15 mouse cellular contexts compared by ENCODE assay signal in the genomic region with DNA sequence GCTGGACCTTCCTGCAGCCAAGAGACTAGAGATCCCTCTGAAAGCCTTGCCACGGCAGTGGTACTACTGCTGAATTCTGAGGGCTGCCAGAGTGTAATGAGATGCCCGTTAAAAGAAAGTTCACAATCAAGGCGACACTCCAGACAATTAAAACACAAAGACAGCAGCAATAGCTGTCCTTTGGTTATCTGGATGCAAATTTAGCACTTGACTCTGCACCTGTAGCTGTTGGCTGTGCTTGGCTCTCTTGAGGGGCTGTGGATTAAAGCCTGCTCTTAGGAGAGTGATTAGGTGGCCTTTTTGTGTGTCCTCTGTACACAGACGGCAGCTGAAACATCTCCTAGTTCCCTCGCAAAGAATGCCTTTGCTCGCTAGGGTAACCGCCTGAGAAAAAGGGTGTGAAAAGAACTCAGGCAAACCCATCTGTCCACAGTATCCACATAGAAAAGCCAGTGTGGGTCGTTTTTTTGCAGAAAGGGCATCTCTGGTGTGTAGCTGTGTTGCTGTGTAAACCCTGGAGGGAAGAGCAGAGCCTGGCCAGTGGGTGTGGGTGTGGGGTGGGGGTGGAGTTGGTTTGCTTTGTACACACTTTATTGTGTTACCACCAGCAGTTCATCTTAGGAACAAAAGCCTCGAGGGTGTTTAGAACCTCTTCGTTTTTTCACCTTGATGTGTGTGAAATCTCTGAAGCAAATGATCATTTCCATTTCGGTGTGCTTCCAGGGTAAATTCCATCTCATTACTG. TPM values are rescaled to one million over a fixed set of nuclear protein-coding genes. Genes with fewer than 3 reads are reported as not detected.
DNase-seq lines count a peak whose midpoint lies in the region; ATAC-seq and TF ChIP-seq lines count a peak whose summit lies in the region.
"Had no signal": no experiment of that assay in that cellular context is flagged by ENCODE, and none has a peak within 500 bp of the region (broad histone marks: within the 10 kb centered on the region; RNA-seq: fewer than 3 reads in every experiment).

No protein-coding gene starts in this region.

- DNase-seq in heart, adult 11 months = peak; percentile 66
- no peak for DNase-seq in heart, adult 18-20 months
- DNase-seq in ES-E14 (ENCODE audit: low read depth, low spot score) = peak; percentile 40
- no peak for DNase-seq in layer of hippocampus, adult 18-20 months (ENCODE audit: low spot score in 2 of 2)
- no peak for DNase-seq in lung, adult 2 months
- no peak for DNase-seq in c-Kit-positive CD71-positive TER-119-positive erythroid progenitor cells, embryonic 14.5 days (ENCODE audit: low spot score)
- DNase-seq: gastrocnemius, postnatal 25 days; kidney, postnatal 25 days; liver; lung, postnatal 4 days had no signal

- H3K9ac ChIP-seq in ES-E14 (ENCODE audit: insufficient read depth, low read depth, low read length, poor library complexity, severe bottlenecking) = no peak overlapping the region
- H3K9ac ChIP-seq in forebrain, embryonic 15.5 days (replicated peaks) = no peak overlapping the region
- H3K9ac ChIP-seq in midbrain, embryonic 13.5 days (replicated peaks) = no peak overlapping the region

- TF ChIP-seq POLR2A in lung, adult 2 months (IDR thresholded peaks at IDR 0.05; ENCODE audit: borderline replicate concordance, extremely low read depth, low read depth, low read length) = no peak

- no peaks in the 10 kb centered on the region for H3K36me3 ChIP-seq in ES-E14 (ENCODE audit: control insufficient read depth, insufficient read depth, low read length, poor library complexity, severe bottlenecking)
- no peaks in the 10 kb centered on the region for H3K36me3 ChIP-seq in forebrain, embryonic 15.5 days
- H3K36me3 ChIP-seq in midbrain, embryonic 13.5 days = no peaks in the 10 kb centered on the region

- H3K4me2 ChIP-seq in forebrain, embryonic 15.5 days (replicated peaks) = no peak overlapping the region; the same call in 1 of the 2 replicates
- no peak overlapping the region for H3K4me2 ChIP-seq in midbrain, embryonic 13.5 days (replicated peaks)

- H3K4me1 ChIP-seq in ES-E14 (ENCODE audit: control insufficient read depth in 2 of 2, insufficient read depth in 2 of 2, low read length in 2 of 2, poor library complexity in 1 of 2) = peaks cover 2 to 3% of the 10 kb centered on the region in 2 experiments; a peak in 2 of 4 replicates
- H3K4me1 ChIP-seq in forebrain, embryonic 15.5 days = peaks cover 46% of the 10 kb centered on the region
- H3K4me1 ChIP-seq in midbrain, embryonic 13.5 days (replicated peaks) = peaks cover 17% of the 10 kb centered on the region
- peaks cover 26% of the 10 kb centered on the region for H3K4me1 ChIP-seq in lung, adult 2 months (ENCODE audit: control insufficient read depth, insufficient read depth, low read length)

- ATAC-seq in forebrain, embryonic 15.5 days (replicated peaks) = peak; percentile 72
- ATAC-seq in midbrain, embryonic 13.5 days = peak; percentile 67
- ATAC-seq: intestine, embryonic 16.5 days had no signal

- no peak overlapping the region for H3K4me3 ChIP-seq in ES-E14 (ENCODE audit: insufficient read depth in 1 of 2, low read depth in 1 of 2, low read length in 2 of 2, poor library complexity in 1 of 2, severe bottlenecking in 1 of 2)
- H3K4me3 ChIP-seq in forebrain, embryonic 15.5 days = no peak overlapping the region
- H3K4me3 ChIP-seq in midbrain, embryonic 13.5 days (replicated peaks) = no peak overlapping the region
- H3K4me3 ChIP-seq in lung, adult 2 months (replicated peaks; ENCODE audit: extremely low read depth, low read depth, low read length) = no peak overlapping the region
- H3K4me3 ChIP-seq: myocyte had no signal

- in situ Hi-C loops in ES-E14 (cut with MboI; ENCODE audit: low sequenced_read_pairs in 2 of 2, unreplicated experiment in 2 of 2) = no loop called here

- no peak for TF ChIP-seq CTCF in lung, adult 2 months (IDR thresholded peaks at IDR 0.05; ENCODE audit: insufficient read depth, low read length)

- H3K27ac ChIP-seq in ES-E14 (ENCODE audit: insufficient read depth, low read depth, low read length, poor library complexity, severe bottlenecking) = no peak overlapping the region
- H3K27ac ChIP-seq in forebrain, embryonic 15.5 days (replicated peaks) = 0 out of 2 replicates have a peak overlapping the region, but pooled peaks have one; percentile 1
- H3K27ac ChIP-seq in midbrain, embryonic 13.5 days = no peak overlapping the region

- 6% methylated on average over 11 of the region's 11 CpGs for WGBS in forebrain, embryonic 15.5 days
- 20% methylated on average over 11 of the region's 11 CpGs for WGBS in midbrain, embryonic 13.5 days
- 48% methylated on average over 11 of the region's 11 CpGs for WGBS in lung, adult 2 months

- no peaks in the 10 kb centered on the region for H3K9me3 ChIP-seq in ES-E14 (ENCODE audit: control insufficient read depth, insufficient read depth, low read depth, low read length)
- no peaks in the 10 kb centered on the region for H3K9me3 ChIP-seq in forebrain, embryonic 15.5 days
- no peaks in the 10 kb centered on the region for H3K9me3 ChIP-seq in midbrain, embryonic 13.5 days

- H3K27me3 ChIP-seq in forebrain, embryonic 15.5 days = no peaks in the 10 kb centered on the region
- peaks cover 86% of the 10 kb centered on the region for H3K27me3 ChIP-seq in midbrain, embryonic 13.5 days

TF ChIP-seq in ES-E14, 5 proteins besides CTCF, POLR2A, EP300 and RAD21:
- TF ChIP-seq ZNF384 (IDR thresholded peaks at IDR 0.05; ENCODE audit: low read depth, low read length) (no peak), ZC3H11A (IDR thresholded peaks at IDR 0.05; ENCODE audit: borderline replicate concordance, low read depth, low read length) (no peak), HCFC1 (IDR thresholded peaks at IDR 0.05; ENCODE audit: borderline replicate concordance, insufficient read depth, low read length) (no peak), CHD2 (IDR thresholded peaks at IDR 0.05; ENCODE audit: low read depth, low read length) (no peak), MAFK (IDR thresholded peaks at IDR 0.05; ENCODE audit: insufficient read depth, low read depth, low read length) (no peak)

RNA-seq across cellular contexts. Expression of a gene that starts 6.8 kb away (rescaled TPM):
- total RNA-seq in heart, adult 18-20 months (2021) = 10 to 100 TPM; 46.9 to 85.8 TPM
- 6.5 and 8.7 TPM in 2 replicates for total RNA-seq in ES-E14 (2012; rRNA removed)
- polyA plus RNA-seq in forebrain, embryonic 15.5 days (2015; fragmentation: Nextera tagmentation; extraction: Ambion mirVana) = 40.5 and 45.1 TPM in 2 replicates
- polyA plus RNA-seq in midbrain, embryonic 13.5 days (2015; fragmentation: Nextera tagmentation; extraction: Ambion mirVana) = 20.2 and 21.4 TPM in 2 replicates
- total RNA-seq in layer of hippocampus, adult 18-20 months (2021) = 10 to 100 TPM; 23.6 to 24.8 TPM
- 117 and 119 TPM in 2 replicates for polyA plus RNA-seq in lung, adult 2 months (2012; rRNA removed)
- total RNA-seq: MEL had no signal

Comparison
In these comparisons a context has a peak if more than half of its experiments do, and no peak if none do; other contexts are left out.
1. DNase-seq: peak in heart, adult 11 months (single experiment) and ES-E14 (single experiment); none in heart, adult 18-20 months (0 of 2), layer of hippocampus, adult 18-20 months (0 of 2), lung, adult 2 months (single experiment) and c-Kit-positive CD71-positive TER-119-positive erythroid progenitor cells, embryonic 14.5 days (single experiment).